Mouse (Mus musculus) stomach, postnatal 0 days (tissue): Measurements from ENCODE around the gene Nlrp6. TPM values are rescaled to one million over a fixed set of nuclear protein-coding genes. Genes with fewer than 3 reads are reported as not detected.
A peak's percentile ranks its signal among the peaks of the same experiment; 100 is the strongest.

Source experiments
- ATAC-seq: fragments of 200-750 bp; cut with Nextera tagmentation; 2 replicates; pipeline ENCODE4 v1.8.0; 2017; ENCODE audit not compliant: low FRiP score, low TSS enrichment
- DNase-seq: peaks from one replicate; pipeline ENCODE4 v3.0.0-alpha.2; 2016; ENCODE audit warnings: low spot score
- H3K27ac ChIP-seq: fragments of 300-500 bp; sonication (generic); replicated peaks from 2 replicates; pipeline ENCODE4 v1.5.1; 2014; ENCODE audit warnings: mild to moderate bottlenecking, control low read depth
- H3K27me3 ChIP-seq: fragments of 300-500 bp; sonication (generic); 2 replicates; pipeline ENCODE4 v1.6.1; 2014; ENCODE audit warnings: low read length; ENCODE audit not compliant: control insufficient read depth, insufficient read depth
- H3K36me3 ChIP-seq: fragments of 300-500 bp; sonication (generic); 2 replicates; pipeline ENCODE4 v1.6.1; 2014; ENCODE audit warnings: low read length, mixed read lengths; ENCODE audit not compliant: control insufficient read depth, insufficient read depth
- H3K4me1 ChIP-seq: fragments of 300-500 bp; sonication (generic); replicated peaks from 2 replicates; pipeline ENCODE4 v1.6.1; 2014; ENCODE audit warnings: antibody characterized with exemption; ENCODE audit not compliant: control insufficient read depth, insufficient read depth
- H3K4me2 ChIP-seq: fragments of 300-500 bp; sonication (generic); replicated peaks from 2 replicates; pipeline ENCODE4 v1.6.1; 2014; ENCODE audit warnings: low read depth, mild to moderate bottlenecking, control low read depth, moderate library complexity
- H3K4me3 ChIP-seq: fragments of 300-500 bp; sonication (generic); 2 replicates; pipeline ENCODE4 v1.5.1; 2014; ENCODE audit warnings: low read depth, low read length, control low read depth
- H3K9ac ChIP-seq: fragments of 300-500 bp; sonication (generic); 2 replicates; pipeline ENCODE4 v1.6.1; 2014; ENCODE audit warnings: mild to moderate bottlenecking, low read length, control low read depth, mixed read lengths
- H3K9me3 ChIP-seq: fragments of 300-500 bp; sonication (generic); 2 replicates; pipeline ENCODE4 v1.6.1; 2016; ENCODE audit warnings: low read length; ENCODE audit not compliant: control insufficient read depth
- CTCF ChIP-seq: IDR thresholded peaks from 2 replicates; pipeline ENCODE4 v1.5.1; 2016; ENCODE audit warnings: antibody characterized with exemption, low read depth, mild to moderate bottlenecking, moderate library complexity
- EP300 ChIP-seq: optimal IDR thresholded peaks from 2 replicates; pipeline ENCODE3; 2016; ENCODE audit warnings: antibody characterized with exemption
- WGBS: fragments of 180-500 bp; shearing (Covaris S2); extraction: QIAGEN DNeasy Blood & Tissue Kit; methylation state at CpG from one replicate; pipeline ENCODE4 v1.1.7; 2014; 5-methylcytosine and 5-hydroxymethylcytosine counted together
- polyA plus RNA-seq: library from polyadenylated mRNA; unstranded; fragments of >200 nt; fragmentation: Nextera tagmentation; extraction: Ambion mirVana; gene quantifications from 2 replicates; pipeline ENCODE4 v1.2.1, GENCODE M21; 2015

The Nlrp6 gene
- polyA plus RNA-seq, 1 experiment from 2014 or later: 1.7 TPM

GRCm38 (mm10) chr7:140938436-140938835, 17.7 kb downstream of the Nlrp6 start:
- DNase-seq (no peak), ATAC-seq (no peak)
- H3K4me2 ChIP-seq: no peak overlapping the region
- H3K9me3 ChIP-seq: no peaks in the 10 kb centered on the region
- H3K9ac ChIP-seq: no peak overlapping the region
- peaks cover 4% of the 10 kb centered on the region for H3K4me1 ChIP-seq
- WGBS: 51% methylated on average over 3 of the region's 3 CpGs
- no peak overlapping the region for H3K4me3 ChIP-seq
- no peaks in the 10 kb centered on the region for H3K36me3 ChIP-seq
- TF ChIP-seq CTCF (peak; percentile 61), EP300 (no peak)
- H3K27ac ChIP-seq: no peak overlapping the region; the same call in 1 of the 2 replicates
- no peaks in the 10 kb centered on the region for H3K27me3 ChIP-seq

GRCm38 (mm10) chr7:140938896-140939295, 18.2 kb downstream of the Nlrp6 start:
- Histone ChIP-seq H3K4me3 (no peak overlapping the region), H3K36me3 (no peaks in the 10 kb centered on the region), H3K4me1 (peaks cover 5% of the 10 kb centered on the region), H3K9ac (no peak overlapping the region), H3K9me3 (no peaks in the 10 kb centered on the region), H3K4me2 (no peak overlapping the region), H3K27ac (no peak overlapping the region; the same call in 1 of the 2 replicates), H3K27me3 (no peaks in the 10 kb centered on the region)
- DNase-seq (no peak), ATAC-seq (no peak)
- TF ChIP-seq CTCF (no peak), EP300 (no peak)
- WGBS: 43% methylated on average over 2 of the region's 2 CpGs

- H3K9ac ChIP-seq: no peak overlapping the region
- no peak for DNase-seq
Observed at GRCm38 (mm10) chr7:140939669-140940171, 19.0 kb downstream of the Nlrp6 start.

GRCm38 (mm10) chr7:140941222-140942051, 20.7 kb downstream of the Nlrp6 start, which contains the start of gene Pgghg:
Pgghg (plus strand) TSS chr7:140941391.
- H3K4me1 ChIP-seq: peaks cover 5% of the 10 kb centered on the region
- H3K36me3 ChIP-seq: peaks cover 10% of the 10 kb centered on the region; the same call in 1 of the 2 replicates
- ATAC-seq: peak; percentile 89
- no peaks in the 10 kb centered on the region for H3K9me3 ChIP-seq
- under 1% methylated on average over 33 of the region's 33 CpGs for WGBS
- H3K4me2 ChIP-seq: peak within 1 kb of the TSS; percentile 74
- TF ChIP-seq CTCF (peak; percentile 94), EP300 (peak; percentile 34)
- H3K27ac ChIP-seq: peak within 1 kb of the TSS; percentile 96
- DNase-seq: peak; percentile 88
- H3K9ac ChIP-seq: peak within 1 kb of the TSS; percentile 73
- peak within 1 kb of the TSS; percentile 49 for H3K4me3 ChIP-seq
- H3K27me3 ChIP-seq: no peaks in the 10 kb centered on the region

More at GRCm38 (mm10) chr7:140939669-140940171, 19.0 kb downstream of the Nlrp6 start:
- peak; percentile 47; the same call in 1 of the 2 replicates for ATAC-seq
- H3K4me3 ChIP-seq: no peak overlapping the region
- no peaks in the 10 kb centered on the region for H3K9me3 ChIP-seq
- H3K4me2 ChIP-seq: 0 out of 2 replicates have a peak overlapping the region, but pooled peaks have one; percentile 1
- H3K36me3 ChIP-seq: peaks cover 5% of the 10 kb centered on the region; the same call in 1 of the 2 replicates
- TF ChIP-seq CTCF (no peak), EP300 (no peak)
- WGBS: 18% methylated on average over 7 of the region's 8 CpGs
- peak overlapping the region; percentile 74 for H3K27ac ChIP-seq
- no peaks in the 10 kb centered on the region for H3K27me3 ChIP-seq
- H3K4me1 ChIP-seq: peaks cover 5% of the 10 kb centered on the region

- Histone ChIP-seq H3K9me3 (no peaks in the 10 kb centered on the region), H3K4me3 (peak overlapping the region; percentile 49), H3K4me2 (peak overlapping the region; percentile 74), H3K27ac (peak overlapping the region; percentile 96), H3K36me3 (peaks cover 14% of the 10 kb centered on the region; the same call in 1 of the 2 replicates), H3K9ac (peak overlapping the region; percentile 73), H3K4me1 (peaks cover 5% of the 10 kb centered on the region), H3K27me3 (no peaks in the 10 kb centered on the region)
- 0 out of 2 replicates have a peak, but pooled peaks have one; percentile 5 for ATAC-seq
- DNase-seq: no peak
- 31% methylated on average over 9 of the region's 9 CpGs for WGBS
- TF ChIP-seq CTCF (no peak), EP300 (no peak)
Observed at GRCm38 (mm10) chr7:140942341-140942740, 21.6 kb downstream of the Nlrp6 start.
